Mouse (Mus musculus) lung, embryonic 14.5 days (tissue): ENCODE results near the gene Fhit. TPM values are rescaled to one million over a fixed set of nuclear protein-coding genes. Genes with fewer than 3 reads are reported as not detected.

ENCODE experiments used
- ATAC-seq: fragments of 200-750 bp; cut with Nextera tagmentation; 2 replicates; pipeline ENCODE4 v1.8.0; 2017; ENCODE audit warnings: mild to moderate bottlenecking, moderate TSS enrichment, moderate library complexity; ENCODE audit not compliant: insufficient read depth
- DNase-seq: peaks from one replicate; pipeline ENCODE4 v3.0.0-alpha.2; 2015
- H3K27ac ChIP-seq: fragments of 300-500 bp; sonication (generic); 2 replicates; pipeline ENCODE4 v1.5.1; 2014; ENCODE audit warnings: low read depth, mild to moderate bottlenecking, moderate library complexity
- H3K27me3 ChIP-seq: fragments of 300-500 bp; sonication (generic); 2 replicates; pipeline ENCODE4 v1.6.1; 2014; ENCODE audit warnings: low read length, control low read depth; ENCODE audit not compliant: insufficient read depth
- H3K36me3 ChIP-seq: fragments of 300-500 bp; sonication (generic); 2 replicates; pipeline ENCODE4 v1.6.1; 2014; ENCODE audit warnings: control low read depth; ENCODE audit not compliant: insufficient read depth
- H3K4me1 ChIP-seq: fragments of 300-500 bp; sonication (generic); 2 replicates; pipeline ENCODE4 v1.6.1; 2014; ENCODE audit warnings: antibody characterized with exemption, control low read depth; ENCODE audit not compliant: insufficient read depth
- H3K4me2 ChIP-seq: fragments of 300-500 bp; sonication (generic); 2 replicates; pipeline ENCODE4 v1.6.1; 2014; ENCODE audit warnings: mild to moderate bottlenecking
- H3K4me3 ChIP-seq: fragments of 300-500 bp; sonication (generic); 2 replicates; pipeline ENCODE4 v1.5.1; 2014; ENCODE audit warnings: low read depth, low read length
- H3K9ac ChIP-seq: fragments of 300-500 bp; sonication (generic); 2 replicates; pipeline ENCODE4 v1.6.1; 2014
- H3K9me3 ChIP-seq: fragments of 300-500 bp; sonication (generic); 2 replicates; pipeline ENCODE4 v1.6.1; 2016; ENCODE audit warnings: low read depth, low read length, control low read depth
- CTCF ChIP-seq: IDR thresholded peaks from 2 replicates; pipeline ENCODE4 v1.5.1; 2016; ENCODE audit warnings: antibody characterized with exemption, low read depth
- WGBS: fragments of 180-500 bp; shearing (Covaris S2); extraction: QIAGEN DNeasy Blood & Tissue Kit; methylation state at CpG from one replicate; pipeline ENCODE4 v1.1.7; 2014; 5-methylcytosine and 5-hydroxymethylcytosine counted together
- polyA plus RNA-seq: library from polyadenylated mRNA; unstranded; fragments of >200 nt; fragmentation: Nextera tagmentation; extraction: Ambion mirVana; gene quantifications from 2 replicates; pipeline ENCODE4 v1.2.1, GENCODE M21; 2014

Gene Fhit
- polyA plus RNA-seq, 1 experiment from 2014 or later, result 5.3 TPM

DNA sequence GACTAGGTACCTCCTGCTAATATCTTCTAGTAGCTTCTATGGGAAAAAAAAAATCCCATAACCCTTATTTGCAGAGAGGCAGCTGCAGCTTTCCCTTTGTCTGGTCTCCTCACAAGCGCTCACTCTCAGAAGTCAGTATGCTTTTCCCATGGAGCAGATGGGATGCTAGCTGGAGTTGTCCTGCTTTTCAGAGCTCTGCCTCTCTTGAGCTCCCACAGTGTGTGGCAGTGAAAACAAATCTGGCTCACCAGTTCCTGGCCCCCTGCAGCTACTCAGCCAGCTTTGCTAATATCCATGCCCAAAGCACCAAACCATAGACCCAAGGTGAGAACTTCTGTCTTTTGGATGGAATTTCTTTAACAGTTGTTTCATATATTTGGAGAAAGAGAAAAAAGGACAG is 1510.4 kb downstream of the Fhit start:
- Histone ChIP-seq H3K27ac (no peak overlapping the region), H3K36me3 (no peaks in the 10 kb centered on the region), H3K27me3 (no peaks in the 10 kb centered on the region), H3K9ac (no peak overlapping the region), H3K4me2 (no peak overlapping the region), H3K4me3 (no peak overlapping the region), H3K4me1 (no peaks in the 10 kb centered on the region), H3K9me3 (no peaks in the 10 kb centered on the region)
- no peak for TF ChIP-seq CTCF
- ATAC-seq (no peak), DNase-seq (no peak)
- WGBS, result 78% methylated on average over 1 of the region's 1 CpGs

DNA sequence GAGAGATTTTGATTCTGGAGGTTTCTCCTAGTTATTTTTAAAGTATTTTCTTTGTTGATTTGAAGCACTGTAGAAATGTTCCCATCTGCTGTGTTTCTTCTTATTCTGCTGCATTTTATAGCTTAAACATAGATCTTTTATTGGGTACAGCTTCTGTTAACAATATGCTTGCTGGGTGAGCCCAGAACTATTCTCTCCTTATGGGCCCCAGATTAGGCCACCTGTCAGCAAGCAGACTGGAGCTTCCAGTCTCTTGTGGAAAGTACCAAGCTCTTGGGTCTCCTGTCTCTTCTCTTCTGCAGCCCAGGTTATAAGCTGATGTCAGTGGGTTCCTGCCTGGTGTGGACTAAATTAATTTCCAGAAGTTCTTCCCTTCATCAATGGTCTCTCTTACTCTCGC is 1513.4 kb downstream of the Fhit start:
- no peak for ATAC-seq
- Histone ChIP-seq H3K9me3 (no peaks in the 10 kb centered on the region), H3K36me3 (no peaks in the 10 kb centered on the region), H3K4me3 (no peak overlapping the region), H3K4me2 (no peak overlapping the region), H3K27ac (no peak overlapping the region), H3K4me1 (no peaks in the 10 kb centered on the region), H3K27me3 (no peaks in the 10 kb centered on the region), H3K9ac (no peak overlapping the region)
- TF ChIP-seq CTCF, result no peak
- 88% methylated on average over 1 of the region's 1 CpGs for WGBS
- no peak for DNase-seq

DNA sequence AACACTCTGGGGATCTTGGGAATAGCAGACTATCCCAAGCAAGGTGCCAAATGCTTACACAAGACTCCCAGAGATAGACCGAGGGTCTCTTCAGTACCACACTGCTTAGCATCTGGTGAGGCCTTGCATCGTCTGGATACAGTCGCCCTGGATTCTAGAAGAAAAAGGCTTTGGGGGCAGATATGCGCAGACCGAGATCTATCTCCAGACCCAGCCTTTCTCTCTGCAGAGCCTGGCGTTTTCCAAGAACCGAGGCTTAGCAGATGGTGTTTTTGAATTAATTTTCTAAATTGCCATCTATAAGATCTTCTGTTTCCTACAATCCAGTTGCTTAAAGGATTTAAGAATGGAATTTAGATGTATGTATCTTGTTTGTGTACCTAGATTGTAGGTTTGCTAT is 1515.6 kb downstream of the Fhit start:
- no peak for TF ChIP-seq CTCF
- DNase-seq (no peak), ATAC-seq (no peak)
- Histone ChIP-seq H3K27me3 (no peaks in the 10 kb centered on the region), H3K4me2 (no peak overlapping the region), H3K9me3 (no peaks in the 10 kb centered on the region), H3K4me3 (no peak overlapping the region), H3K36me3 (no peaks in the 10 kb centered on the region), H3K4me1 (no peaks in the 10 kb centered on the region), H3K9ac (no peak overlapping the region), H3K27ac (no peak overlapping the region)
- WGBS, result 83% methylated on average over 7 of the region's 7 CpGs

DNA sequence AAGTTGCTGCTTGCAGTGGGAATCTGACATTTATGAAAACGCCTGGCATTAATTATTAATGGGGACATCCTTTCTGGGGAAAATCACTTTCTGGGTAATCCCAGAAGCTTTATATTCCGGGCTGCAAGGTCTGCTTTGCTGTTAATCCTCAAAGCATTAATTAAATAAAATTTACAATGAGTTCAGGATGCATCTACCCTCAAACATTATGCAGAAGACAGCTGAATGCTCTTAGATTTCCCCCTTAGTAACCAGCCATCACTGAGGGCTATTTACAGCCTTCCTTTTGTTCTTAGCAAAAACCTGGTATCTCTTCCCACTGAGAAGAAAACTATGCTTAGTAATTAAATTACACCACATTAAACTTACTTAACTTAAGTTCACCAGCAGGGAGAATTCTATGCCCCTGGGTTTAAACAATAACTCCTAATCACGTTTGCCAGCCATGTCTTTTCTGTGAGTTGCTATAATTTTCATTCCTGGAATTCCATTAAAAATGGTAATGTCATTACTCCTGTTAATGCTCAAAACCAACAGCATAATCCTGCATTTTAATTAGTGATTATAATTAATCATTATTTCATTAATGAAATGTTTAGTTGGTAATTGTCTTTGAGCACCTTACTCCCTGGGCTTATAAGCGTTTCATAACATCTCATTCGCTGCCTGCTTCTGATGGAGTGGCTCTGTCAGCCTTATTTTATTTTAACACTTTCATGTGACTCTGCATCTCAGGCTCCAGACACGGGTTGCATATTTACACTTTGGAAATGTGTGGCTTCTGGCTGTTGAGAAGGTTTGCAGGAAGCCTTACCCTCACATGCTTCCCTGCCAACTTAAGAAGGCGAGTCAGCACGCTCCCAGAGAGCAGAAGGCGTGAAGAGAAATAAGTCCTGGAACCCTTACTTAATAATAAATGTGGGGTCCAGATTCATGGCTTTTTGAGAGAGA is 1517.3 kb downstream of the Fhit start:
- TF ChIP-seq CTCF, result no peak
- no peaks in the 10 kb centered on the region for H3K9me3 ChIP-seq
- H3K4me1 ChIP-seq, result no peaks in the 10 kb centered on the region
- H3K4me2 ChIP-seq, result no peak overlapping the region
- H3K27me3 ChIP-seq, result no peaks in the 10 kb centered on the region
- H3K36me3 ChIP-seq, result no peaks in the 10 kb centered on the region
- H3K9ac ChIP-seq, result no peak overlapping the region
- no peak for ATAC-seq
- no peak overlapping the region for H3K27ac ChIP-seq
- no peak for DNase-seq
- H3K4me3 ChIP-seq, result no peak overlapping the region
- 44% methylated on average over 9 of the region's 9 CpGs for WGBS

DNA sequence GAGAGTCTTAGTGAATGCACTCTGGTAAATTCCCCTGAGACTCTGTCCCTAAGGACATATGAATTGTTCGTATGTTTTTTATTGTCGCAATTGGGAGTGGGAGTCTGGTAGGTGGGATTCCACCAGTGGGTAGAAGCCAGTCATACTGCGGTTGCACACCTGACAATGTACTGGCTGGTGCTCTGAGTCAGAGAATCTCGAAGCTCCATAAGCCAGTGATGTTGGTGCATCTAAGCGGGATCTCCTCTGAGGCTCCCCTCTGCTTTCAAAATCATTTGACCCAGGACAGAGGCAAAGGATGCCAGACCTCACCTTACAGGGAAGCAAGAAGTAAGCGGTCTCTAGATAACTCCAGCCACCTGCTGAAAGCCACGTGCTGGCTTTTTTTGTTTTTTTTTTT is 1518.1 kb downstream of the Fhit start:
- no peaks in the 10 kb centered on the region for H3K9me3 ChIP-seq
- no peak overlapping the region for H3K27ac ChIP-seq
- H3K4me3 ChIP-seq, result no peak overlapping the region
- DNase-seq (no peak), ATAC-seq (no peak)
- H3K27me3 ChIP-seq, result no peaks in the 10 kb centered on the region
- no peaks in the 10 kb centered on the region for H3K4me1 ChIP-seq
- H3K36me3 ChIP-seq, result no peaks in the 10 kb centered on the region
- WGBS, result 78% methylated on average over 7 of the region's 7 CpGs
- no peak overlapping the region for H3K9ac ChIP-seq
- no peak overlapping the region for H3K4me2 ChIP-seq
- TF ChIP-seq CTCF, result no peak

DNA sequence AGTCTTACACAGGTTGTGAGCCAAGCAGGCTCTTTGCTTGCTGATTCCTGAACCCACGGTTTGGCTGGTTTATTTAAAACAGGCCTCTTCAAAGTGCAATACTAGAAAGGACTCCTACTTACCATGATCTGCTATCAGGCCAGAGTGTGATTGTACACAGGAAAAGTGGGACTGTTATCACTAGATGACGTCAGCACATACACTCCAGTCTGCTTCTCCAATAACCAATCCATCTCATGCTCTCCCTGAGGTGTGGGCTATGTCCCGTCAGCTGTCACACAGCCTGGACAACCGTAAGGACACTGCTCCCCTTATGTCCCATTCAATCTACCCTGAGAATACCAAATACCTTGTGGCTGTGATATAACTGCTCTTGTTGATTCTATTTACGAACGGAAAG is 1519.2 kb downstream of the Fhit start:
- Histone ChIP-seq H3K9ac (no peak overlapping the region), H3K27ac (no peak overlapping the region), H3K36me3 (no peaks in the 10 kb centered on the region), H3K27me3 (no peaks in the 10 kb centered on the region), H3K4me2 (no peak overlapping the region), H3K4me3 (no peak overlapping the region), H3K4me1 (no peaks in the 10 kb centered on the region), H3K9me3 (no peaks in the 10 kb centered on the region)
- DNase-seq (no peak), ATAC-seq (no peak; the same call in 1 of the 2 replicates)
- 52% methylated on average over 6 of the region's 6 CpGs for WGBS
- no peak for TF ChIP-seq CTCF

DNA sequence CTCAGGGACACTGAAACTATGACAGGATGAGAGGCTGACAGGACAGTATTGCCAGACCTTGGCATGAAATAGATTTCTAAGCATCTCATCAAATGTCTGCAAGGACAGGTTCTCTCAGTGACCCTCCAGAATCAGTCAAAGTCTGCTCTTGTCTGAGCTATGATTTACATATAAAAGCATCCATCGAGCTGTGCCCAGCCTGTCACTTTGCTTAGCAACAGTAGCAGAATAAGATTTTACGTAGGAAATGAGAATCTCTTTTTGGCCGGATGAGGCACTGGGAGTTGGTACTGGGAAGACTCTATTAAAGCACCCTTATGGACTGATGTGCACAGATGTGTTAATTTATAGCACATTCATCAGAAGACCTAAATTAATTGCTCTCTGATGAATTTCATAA is 1519.8 kb downstream of the Fhit start:
- Histone ChIP-seq H3K27ac (no peak overlapping the region), H3K4me3 (no peak overlapping the region), H3K4me2 (no peak overlapping the region), H3K9ac (no peak overlapping the region), H3K27me3 (no peaks in the 10 kb centered on the region), H3K4me1 (no peaks in the 10 kb centered on the region), H3K36me3 (no peaks in the 10 kb centered on the region), H3K9me3 (no peaks in the 10 kb centered on the region)
- TF ChIP-seq CTCF, result no peak
- DNase-seq (no peak), ATAC-seq (no peak)
- 70% methylated on average over 3 of the region's 3 CpGs for WGBS
